Mouse (Mus musculus) testis, adult 2 months (tissue): Measurements from ENCODE around the gene Cecr2.

Experiments
- CTCF ChIP-seq: fragments of 200-500 bp; IDR thresholded peaks from 2 replicates; pipeline ENCODE4 v1.5.1; 2012; ENCODE audit warnings: low read depth, mild to moderate bottlenecking, inconsistent platforms, low read length, moderate library complexity; ENCODE audit not compliant: control insufficient read depth, insufficient read depth, insufficient replicate concordance
- POLR2A ChIP-seq: fragments of 200-500 bp; IDR thresholded peaks from 2 replicates; pipeline ENCODE4 v1.6.1; 2012; ENCODE audit warnings: low read depth, mild to moderate bottlenecking, inconsistent platforms, low read length, moderate library complexity; ENCODE audit not compliant: control insufficient read depth

DNA sequence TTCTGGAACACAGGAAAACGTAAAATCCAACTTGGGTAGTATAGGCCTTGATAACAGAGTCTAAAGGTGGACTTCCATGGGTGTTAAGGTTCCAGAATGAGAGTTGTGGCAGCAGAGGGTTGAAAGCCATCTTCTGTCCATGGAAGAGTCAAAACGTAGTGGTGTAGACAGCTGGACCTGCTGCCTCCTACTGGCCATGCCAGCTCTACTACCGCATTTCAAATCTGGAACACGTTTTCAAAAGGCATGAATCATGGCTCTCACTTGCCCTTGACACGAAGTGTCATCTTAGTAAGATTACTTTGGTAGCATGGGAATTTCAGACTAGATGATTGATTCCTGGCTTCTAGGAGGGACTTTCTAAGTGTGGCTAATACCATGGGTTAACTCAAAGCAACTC lies 8.0 kb downstream of the Cecr2 start:
- TF ChIP-seq CTCF = no peak
- no peak for TF ChIP-seq POLR2A
